In genomic region chr5:142766708-142767107, GRCm38 (mm10) we compare ENCODE assay signal across 20 mouse cellular contexts. TPM values are rescaled to one million over a fixed set of nuclear protein-coding genes. Genes with fewer than 3 reads are reported as not detected.
A peak's percentile ranks its signal among the peaks of the same experiment; 100 is the strongest.
DNase-seq lines count a peak whose midpoint lies in the region; ATAC-seq and TF ChIP-seq lines count a peak whose summit lies in the region.
"Had no signal": no experiment of that assay in that cellular context is flagged by ENCODE, and none has a peak within 500 bp of the region (broad histone marks: within the 10 kb centered on the region; RNA-seq: fewer than 3 reads in every experiment).

No protein-coding gene starts in this region.

- 0 out of 2 replicates have a peak overlapping the region, but pooled peaks have one; percentile 19 for H3K27ac ChIP-seq in forebrain, embryonic 12.5 days
- no peak overlapping the region for H3K27ac ChIP-seq in forebrain, embryonic 10.5 days
- H3K27ac ChIP-seq in hindbrain, embryonic 12.5 days = 0 out of 2 replicates have a peak overlapping the region, but pooled peaks have one; percentile 1
- no peak overlapping the region for H3K27ac ChIP-seq in hindbrain, embryonic 14.5 days
- 0 out of 2 replicates have a peak overlapping the region, but pooled peaks have one; percentile 15 for H3K27ac ChIP-seq in left cerebral cortex, adult 2 months
- H3K27ac ChIP-seq: gastrocnemius, adult 2 months; intestine, embryonic 15.5 days had no signal

- no peak overlapping the region for H3K4me2 ChIP-seq in forebrain, embryonic 12.5 days
- no peak overlapping the region for H3K4me2 ChIP-seq in hindbrain, embryonic 12.5 days (replicated peaks)
- H3K4me2 ChIP-seq in hindbrain, embryonic 14.5 days (replicated peaks) = no peak overlapping the region
- H3K4me2 ChIP-seq: heart, embryonic 11.5 days; intestine, embryonic 15.5 days had no signal

- no peaks in the 10 kb centered on the region for H3K27me3 ChIP-seq in forebrain, embryonic 12.5 days
- H3K27me3 ChIP-seq in forebrain, embryonic 10.5 days (ENCODE audit: poor library complexity, severe bottlenecking) = no peaks in the 10 kb centered on the region
- H3K27me3 ChIP-seq in hindbrain, embryonic 12.5 days = no peaks in the 10 kb centered on the region
- H3K27me3 ChIP-seq in hindbrain, embryonic 14.5 days (ENCODE audit: control insufficient read depth, insufficient read depth, low read length) = no peaks in the 10 kb centered on the region
- H3K27me3 ChIP-seq: intestine, embryonic 15.5 days had no signal

- TF ChIP-seq CTCF in left cerebral cortex, adult 2 months (IDR thresholded peaks at IDR 0.05) = no peak

- H3K36me3 ChIP-seq in forebrain, embryonic 12.5 days (replicated peaks) = peaks cover 89% of the 10 kb centered on the region
- peaks cover 97% of the 10 kb centered on the region for H3K36me3 ChIP-seq in forebrain, embryonic 10.5 days (replicated peaks)
- peaks cover 83% of the 10 kb centered on the region for H3K36me3 ChIP-seq in hindbrain, embryonic 12.5 days
- peaks cover 96% of the 10 kb centered on the region for H3K36me3 ChIP-seq in hindbrain, embryonic 14.5 days (replicated peaks; ENCODE audit: control insufficient read depth, insufficient read depth)

- no peaks in the 10 kb centered on the region for H3K9me3 ChIP-seq in forebrain, embryonic 12.5 days
- H3K9me3 ChIP-seq in forebrain, embryonic 10.5 days = no peaks in the 10 kb centered on the region
- H3K9me3 ChIP-seq in hindbrain, embryonic 12.5 days (replicated peaks) = no peaks in the 10 kb centered on the region
- no peaks in the 10 kb centered on the region for H3K9me3 ChIP-seq in hindbrain, embryonic 14.5 days (ENCODE audit: control insufficient read depth, low read length)
- H3K9me3 ChIP-seq: intestine, embryonic 15.5 days had no signal

- intact Hi-C loops in left cerebral cortex, adult 2 months (cut with DNase I) = loop anchor here (10.0 kb wide), 1 partner anchor 168 kb away; no protein-coding TSS in a partner anchor

- no peak for ATAC-seq in forebrain, embryonic 12.5 days (ENCODE audit: low FRiP score)
- no peak for ATAC-seq in hindbrain, embryonic 12.5 days (ENCODE audit: low FRiP score)
- no peak for ATAC-seq in hindbrain, embryonic 14.5 days (ENCODE audit: low FRiP score)
- ATAC-seq: activated CD4-positive, CD25-positive, alpha-beta regulatory T cell, adult 4 months; forebrain, embryonic 14.5 days; hindbrain, embryonic 16.5 days; intestine, embryonic 15.5 days had no signal

- no peak overlapping the region for H3K4me3 ChIP-seq in forebrain, embryonic 12.5 days (replicated peaks)
- H3K4me3 ChIP-seq in forebrain, embryonic 10.5 days = no peak overlapping the region
- H3K4me3 ChIP-seq in hindbrain, embryonic 12.5 days = no peak overlapping the region
- no peak overlapping the region for H3K4me3 ChIP-seq in hindbrain, embryonic 14.5 days (replicated peaks; ENCODE audit: low read length)
- H3K4me3 ChIP-seq in left cerebral cortex, adult 2 months = no peak overlapping the region
- H3K4me3 ChIP-seq: gastrocnemius, adult 2 months; intestine, embryonic 15.5 days had no signal

- 94% methylated on average over 3 of the region's 3 CpGs for WGBS in forebrain, embryonic 12.5 days
- WGBS in forebrain, embryonic 10.5 days = 95% methylated on average over 3 of the region's 3 CpGs
- WGBS in hindbrain, embryonic 12.5 days = 92% methylated on average over 3 of the region's 3 CpGs
- WGBS in hindbrain, embryonic 14.5 days = 87% methylated on average over 3 of the region's 3 CpGs

- no peak overlapping the region for H3K9ac ChIP-seq in forebrain, embryonic 12.5 days
- H3K9ac ChIP-seq in hindbrain, embryonic 12.5 days = no peak overlapping the region
- H3K9ac ChIP-seq in hindbrain, embryonic 14.5 days = no peak overlapping the region
- H3K9ac ChIP-seq: intestine, embryonic 15.5 days had no signal

- DNase-seq in forebrain, embryonic 10.5 days (ENCODE audit: extremely low spot score, low spot score) = no peak
- no peak for DNase-seq in hindbrain, embryonic 14.5 days (ENCODE audit: low spot score)
- no peak for DNase-seq in left cerebral cortex, adult 2 months (ENCODE audit: extremely low spot score in 1 of 2, low spot score in 2 of 2)
- DNase-seq in left cerebral cortex, adult 8-10 months (ENCODE audit: low spot score in 2 of 2) = no peak
- DNase-seq in brain, adult 2 months (ENCODE audit: low read depth, low spot score) = peak; percentile 50
- DNase-seq: adrenal gland, adult 8-10 months; adrenal gland, postnatal 25 days; cerebellum, adult 18-20 months; cerebellum, adult 9-10 months; cerebellum, postnatal 14 days; gastrocnemius, adult 2 months; gastrocnemius, postnatal 14 days; heart, adult 11 months had no signal

- H3K4me1 ChIP-seq in forebrain, embryonic 12.5 days = peaks cover 43% of the 10 kb centered on the region
- peaks cover 34% of the 10 kb centered on the region for H3K4me1 ChIP-seq in forebrain, embryonic 10.5 days
- peaks cover 24% of the 10 kb centered on the region for H3K4me1 ChIP-seq in hindbrain, embryonic 12.5 days
- H3K4me1 ChIP-seq in hindbrain, embryonic 14.5 days (replicated peaks; ENCODE audit: control insufficient read depth, insufficient read depth, low read length) = peaks cover 26% of the 10 kb centered on the region

RNA-seq across cellular contexts. Expression of gene Tnrc18, which starts 50.8 kb away (rescaled TPM):
- polyA plus RNA-seq in forebrain, embryonic 12.5 days (2016; fragmentation: Nextera tagmentation; extraction: Ambion mirVana) = 56.8 and 64.6 TPM in 2 replicates
- 21.5 and 22.7 TPM in 2 replicates for polyA plus RNA-seq in forebrain, embryonic 10.5 days (2016; fragmentation: Nextera tagmentation; extraction: Ambion mirVana)
- polyA plus RNA-seq in hindbrain, embryonic 12.5 days (2016; fragmentation: Nextera tagmentation; extraction: Ambion mirVana) = 72.8 and 73.7 TPM in 2 replicates
- 34.1 and 38.9 TPM in 2 replicates for polyA plus RNA-seq in hindbrain, embryonic 14.5 days (2014; fragmentation: Nextera tagmentation; extraction: Ambion mirVana)
- total RNA-seq in left cerebral cortex, adult 2 months (2021) = 100 to 1,000 TPM; 139 to 141 TPM
- 100 to 1,000 TPM; 112 to 134 (median 116) TPM for total RNA-seq in left cerebral cortex, adult 8-10 months (2022)

Comparison
In these comparisons a context has a peak if more than half of its experiments do, and no peak if none do; other contexts are left out.
1. H3K27ac ChIP-seq: peak in forebrain, embryonic 12.5 days (single experiment), hindbrain, embryonic 12.5 days (single experiment) and left cerebral cortex, adult 2 months (single experiment); none in forebrain, embryonic 10.5 days (single experiment) and hindbrain, embryonic 14.5 days (single experiment).